Mouse (Mus musculus): ENCODE measurements around the gene B4galt2. TPM values are rescaled to one million over a fixed set of nuclear protein-coding genes. Genes with fewer than 3 reads are reported as not detected.

The B4galt2 gene
- polyA plus RNA-seq (2015; fragmentation: Nextera tagmentation; extraction: Ambion mirVana): 28.7 and 32.0 TPM in 2 replicates

GRCm38 (mm10) chr4:117882701-117883691 lies at the start of gene B4galt2:
TSS of gene B4galt2 (minus strand) at chr4:117883487.
- peak within 1 kb of the TSS; percentile 89 for H3K4me2 ChIP-seq
- peaks cover 54% of the 10 kb centered on the region for H3K4me1 ChIP-seq
- under 1% methylated on average over 75 of the region's 103 CpGs for WGBS
- peak; percentile 50 for ATAC-seq
- peak within 1 kb of the TSS; percentile 76 for H3K4me3 ChIP-seq
- no peaks in the 10 kb centered on the region for H3K27me3 ChIP-seq
- peaks cover 56% of the 10 kb centered on the region for H3K36me3 ChIP-seq (ENCODE audit: poor library complexity, severe bottlenecking)
- no peaks in the 10 kb centered on the region for H3K9me3 ChIP-seq (replicated peaks)
- H3K27ac ChIP-seq: peak within 1 kb of the TSS; percentile 76
- peak within 1 kb of the TSS; percentile 95 for H3K9ac ChIP-seq

- peaks cover 59% of the 10 kb centered on the region for H3K27me3 ChIP-seq
- no peaks in the 10 kb centered on the region for H3K9me3 ChIP-seq (replicated peaks)
- peaks cover 10% of the 10 kb centered on the region; the same call in 1 of the 2 replicates for H3K36me3 ChIP-seq (ENCODE audit: poor library complexity, severe bottlenecking)
- ATAC-seq: peak; percentile 14; the same call in 1 of the 2 replicates
- under 1% methylated on average over 33 of the region's 33 CpGs for WGBS
- peak within 1 kb of the TSS; percentile 35 for H3K4me3 ChIP-seq
- peaks cover 37% of the 10 kb centered on the region for H3K4me1 ChIP-seq
- no peak within 1 kb of the TSS for H3K27ac ChIP-seq
- H3K9ac ChIP-seq: peak within 1 kb of the TSS; percentile 54
- H3K4me2 ChIP-seq: peak within 1 kb of the TSS; percentile 63
Observed at GRCm38 (mm10) chr4:117929391-117929881, 46.1 kb upstream of the B4galt2 start, which contains the start of gene Artn. TSS of gene Artn (minus strand) at chr4:117929763.

- H3K9me3 ChIP-seq (replicated peaks): no peaks in the 10 kb centered on the region
- H3K36me3 ChIP-seq (ENCODE audit: poor library complexity, severe bottlenecking): peaks cover 10% of the 10 kb centered on the region; the same call in 1 of the 2 replicates
- H3K4me2 ChIP-seq: peak overlapping the region; percentile 63
- ATAC-seq: peak; percentile 19; the same call in 1 of the 2 replicates
- H3K9ac ChIP-seq: peak overlapping the region; percentile 54; the same call in 1 of the 2 replicates
- H3K27me3 ChIP-seq: peaks cover 66% of the 10 kb centered on the region
- H3K4me3 ChIP-seq: peak overlapping the region; percentile 35
- no peak overlapping the region for H3K27ac ChIP-seq
- WGBS: 3% methylated on average over 13 of the region's 13 CpGs
- peaks cover 37% of the 10 kb centered on the region for H3K4me1 ChIP-seq
Observed at GRCm38 (mm10) chr4:117928699-117929241, 45.5 kb upstream of the B4galt2 start.

GRCm38 (mm10) chr4:117928234-117928633 lies 44.9 kb upstream of the B4galt2 start:
- Histone ChIP-seq H3K36me3 (ENCODE audit: poor library complexity, severe bottlenecking) (peaks cover 10% of the 10 kb centered on the region; the same call in 1 of the 2 replicates), H3K9me3 (replicated peaks) (no peaks in the 10 kb centered on the region), H3K9ac (no peak overlapping the region), H3K4me2 (no peak overlapping the region; the same call in 1 of the 2 replicates), H3K4me1 (peaks cover 37% of the 10 kb centered on the region), H3K27ac (no peak overlapping the region), H3K4me3 (no peak overlapping the region), H3K27me3 (peaks cover 66% of the 10 kb centered on the region)
- WGBS: 16% methylated on average over 6 of the region's 6 CpGs
- peak; percentile 33 for ATAC-seq

- H3K36me3 ChIP-seq (ENCODE audit: poor library complexity, severe bottlenecking): no peaks in the 10 kb centered on the region
- WGBS: under 1% methylated on average over 71 of the region's 71 CpGs
- H3K9me3 ChIP-seq (replicated peaks): no peaks in the 10 kb centered on the region
- H3K27me3 ChIP-seq: peaks cover 70% of the 10 kb centered on the region
- H3K4me2 ChIP-seq: peak overlapping the region; percentile 85
- H3K4me3 ChIP-seq: peak overlapping the region; percentile 47
- peak overlapping the region; percentile 67 for H3K9ac ChIP-seq
- ATAC-seq: peak; percentile 67
- no peak overlapping the region for H3K27ac ChIP-seq
- H3K4me1 ChIP-seq: peaks cover 37% of the 10 kb centered on the region
Observed at GRCm38 (mm10) chr4:117926545-117927482, 43.5 kb upstream of the B4galt2 start.

GRCm38 (mm10) chr4:117924916-117925315 lies 41.6 kb upstream of the B4galt2 start:
- Histone ChIP-seq H3K27me3 (peaks cover 63% of the 10 kb centered on the region), H3K4me1 (peaks cover 34% of the 10 kb centered on the region), H3K36me3 (ENCODE audit: poor library complexity, severe bottlenecking) (no peaks in the 10 kb centered on the region), H3K9ac (no peak overlapping the region), H3K4me3 (no peak overlapping the region), H3K27ac (no peak overlapping the region), H3K9me3 (replicated peaks) (no peaks in the 10 kb centered on the region), H3K4me2 (no peak overlapping the region)
- ATAC-seq: no peak
- WGBS: 74% methylated on average over 4 of the region's 6 CpGs

- Histone ChIP-seq H3K4me1 (peaks cover 19% of the 10 kb centered on the region), H3K27me3 (peaks cover 49% of the 10 kb centered on the region), H3K4me2 (no peak overlapping the region), H3K27ac (no peak overlapping the region), H3K36me3 (ENCODE audit: poor library complexity, severe bottlenecking) (no peaks in the 10 kb centered on the region), H3K9ac (no peak overlapping the region), H3K9me3 (replicated peaks) (no peaks in the 10 kb centered on the region), H3K4me3 (no peak overlapping the region)
- ATAC-seq: no peak
- WGBS: 48% methylated on average over 2 of the region's 2 CpGs
Observed at GRCm38 (mm10) chr4:117923450-117923849, 40.2 kb upstream of the B4galt2 start.

GRCm38 (mm10) chr4:117921358-117921757 lies 38.1 kb upstream of the B4galt2 start:
- no peak overlapping the region for H3K4me2 ChIP-seq
- no peak overlapping the region for H3K4me3 ChIP-seq
- H3K9me3 ChIP-seq (replicated peaks): no peaks in the 10 kb centered on the region
- no peak overlapping the region for H3K27ac ChIP-seq
- 90% methylated on average over 2 of the region's 2 CpGs for WGBS
- peaks cover under 1% of the 10 kb centered on the region for H3K4me1 ChIP-seq
- H3K9ac ChIP-seq: no peak overlapping the region
- no peak for ATAC-seq
- H3K36me3 ChIP-seq (ENCODE audit: poor library complexity, severe bottlenecking): no peaks in the 10 kb centered on the region
- peaks cover 28% of the 10 kb centered on the region for H3K27me3 ChIP-seq

GRCm38 (mm10) chr4:117918762-117919161 lies 35.5 kb upstream of the B4galt2 start:
- Histone ChIP-seq H3K9ac (no peak overlapping the region), H3K27ac (no peak overlapping the region), H3K27me3 (peaks cover 5% of the 10 kb centered on the region; the same call in 1 of the 2 replicates), H3K4me2 (no peak overlapping the region), H3K4me1 (peaks cover 14% of the 10 kb centered on the region), H3K4me3 (no peak overlapping the region), H3K9me3 (replicated peaks) (no peaks in the 10 kb centered on the region), H3K36me3 (ENCODE audit: poor library complexity, severe bottlenecking) (no peaks in the 10 kb centered on the region)
- 92% methylated on average over 5 of the region's 5 CpGs for WGBS
- no peak for ATAC-seq

GRCm38 (mm10) chr4:117918261-117918660 lies 35.0 kb upstream of the B4galt2 start:
- no peak overlapping the region for H3K9ac ChIP-seq
- no peak overlapping the region for H3K4me3 ChIP-seq
- H3K4me2 ChIP-seq: no peak overlapping the region
- H3K9me3 ChIP-seq (replicated peaks): no peaks in the 10 kb centered on the region
- no peak overlapping the region for H3K27ac ChIP-seq
- ATAC-seq: no peak
- H3K36me3 ChIP-seq (ENCODE audit: poor library complexity, severe bottlenecking): no peaks in the 10 kb centered on the region
- H3K27me3 ChIP-seq: peaks cover 5% of the 10 kb centered on the region; the same call in 1 of the 2 replicates
- 64% methylated on average over 3 of the region's 3 CpGs for WGBS
- peaks cover 19% of the 10 kb centered on the region for H3K4me1 ChIP-seq

GRCm38 (mm10) chr4:117917847-117918246 lies 34.6 kb upstream of the B4galt2 start:
- WGBS: 90% methylated on average over 4 of the region's 4 CpGs
- H3K27me3 ChIP-seq: peaks cover 5% of the 10 kb centered on the region; the same call in 1 of the 2 replicates
- H3K27ac ChIP-seq: no peak overlapping the region
- no peaks in the 10 kb centered on the region for H3K36me3 ChIP-seq (ENCODE audit: poor library complexity, severe bottlenecking)
- no peak overlapping the region for H3K9ac ChIP-seq
- no peak for ATAC-seq
- H3K4me2 ChIP-seq: no peak overlapping the region
- no peaks in the 10 kb centered on the region for H3K9me3 ChIP-seq (replicated peaks)
- no peak overlapping the region for H3K4me3 ChIP-seq
- H3K4me1 ChIP-seq: peaks cover 23% of the 10 kb centered on the region

Measured in forebrain, embryonic 13.5 days (tissue).